Mouse (Mus musculus) lung, postnatal 10 days (tissue): ENCODE measurements around the gene Fam71f2.

Source experiments
- DNase-seq: peaks from one replicate; pipeline ENCODE4 v3.0.0; 2021

The Fam71f2 gene

DNA sequence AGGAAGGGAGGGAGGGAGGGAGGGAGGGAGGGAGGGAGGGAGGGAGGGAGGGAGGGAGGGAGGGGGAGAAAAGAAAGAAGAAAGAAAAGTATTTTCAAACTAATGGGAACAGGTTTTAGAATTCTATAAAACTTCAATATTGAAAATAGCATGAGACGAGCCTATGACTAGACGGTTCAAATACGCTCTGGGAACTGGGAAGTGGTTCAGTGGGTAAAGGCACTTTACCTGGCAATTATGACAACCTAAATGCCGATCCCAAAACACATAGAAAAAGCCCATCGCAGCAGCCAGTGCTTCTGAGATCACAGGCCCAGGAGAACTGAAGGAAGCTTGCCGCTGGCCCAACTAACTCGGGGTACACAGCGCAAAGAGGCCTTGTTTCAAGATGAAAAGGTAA, at the start of gene Fam71f2:
Fam71f2 (plus strand) TSS at position 301 of the 400 bp plus-strand sequence.
- no peak for DNase-seq

DNA sequence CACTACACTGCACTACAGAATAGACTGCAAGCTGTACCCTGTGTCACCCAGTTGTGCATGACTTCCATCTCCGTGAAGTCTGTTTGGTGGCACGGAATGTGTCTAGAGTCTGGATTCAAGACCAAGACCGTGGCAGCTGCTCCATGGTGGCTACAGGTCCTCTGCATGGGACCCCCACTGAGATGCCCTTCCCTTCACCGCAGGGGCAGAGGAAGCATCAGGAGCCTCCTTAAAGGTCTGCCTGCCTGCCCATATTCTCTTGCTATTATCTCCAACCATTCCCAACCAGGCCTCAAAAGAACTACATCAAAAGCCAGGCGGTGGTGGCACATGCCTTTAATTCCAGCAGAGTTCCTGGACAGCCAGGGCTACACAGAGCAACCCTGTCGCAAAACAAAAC, 49.0 kb upstream of the Fam71f2 start:
- no peak for DNase-seq

DNA sequence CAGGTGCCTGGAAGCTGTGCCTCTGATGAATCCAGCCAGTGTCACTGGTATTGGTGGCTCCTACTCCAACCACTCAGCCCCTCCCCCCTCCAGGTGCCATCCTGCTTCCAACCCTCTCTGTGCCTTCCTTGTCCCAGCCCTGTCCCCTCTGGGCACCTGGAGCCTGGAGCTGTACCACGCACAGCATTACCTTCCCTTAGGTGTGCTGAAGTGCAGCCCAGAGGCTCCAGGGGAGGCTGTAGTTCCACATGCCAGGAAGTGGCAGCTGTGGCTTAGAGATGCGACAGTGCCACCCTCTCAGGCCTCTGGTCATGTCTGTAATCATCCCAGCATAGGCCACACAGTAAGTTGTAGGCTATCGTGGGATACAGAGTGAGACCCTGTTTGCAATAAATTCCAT, 47.6 kb upstream of the Fam71f2 start:
- DNase-seq = no peak

DNA sequence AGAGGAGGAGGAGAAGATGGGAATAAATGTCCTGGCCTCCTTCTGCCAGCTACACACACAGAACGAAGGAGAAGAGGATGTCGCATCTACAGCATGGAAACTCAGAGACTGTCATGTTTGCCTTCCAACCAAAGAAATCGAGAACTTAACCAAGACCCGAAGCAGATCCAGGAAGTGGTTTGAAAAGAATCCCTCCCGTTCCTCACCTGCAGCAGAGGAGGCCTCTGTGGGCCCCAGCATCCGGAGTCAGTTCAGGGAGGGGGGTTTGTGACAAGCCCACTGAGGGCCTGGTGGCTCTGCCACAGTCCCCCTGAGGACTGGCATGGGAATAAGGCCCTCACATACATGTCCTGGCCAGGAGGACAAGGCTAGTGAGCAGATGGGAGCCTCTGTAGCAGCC, 47.1 kb upstream of the Fam71f2 start:
- no peak for DNase-seq

DNA sequence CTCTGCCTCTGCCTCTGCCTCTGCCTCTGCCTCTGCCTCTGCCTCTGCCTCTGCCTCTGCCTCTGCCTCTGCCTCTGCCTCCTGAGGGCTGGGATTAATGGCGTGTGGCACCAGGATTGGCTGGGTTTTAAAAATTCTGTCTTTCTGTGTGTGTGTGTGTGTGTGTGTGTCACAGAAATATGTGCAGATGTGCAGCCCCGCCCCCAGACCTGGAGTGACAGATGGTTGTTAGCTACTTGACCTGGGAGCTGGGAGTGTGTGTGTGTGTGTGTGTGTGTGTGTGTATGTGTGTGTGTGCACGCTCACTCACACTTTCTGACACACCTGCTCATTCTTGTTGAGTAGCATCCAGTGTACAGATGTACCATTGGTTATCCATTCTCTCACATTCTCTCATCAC, 45.7 kb upstream of the Fam71f2 start:
- no peak for DNase-seq

DNA sequence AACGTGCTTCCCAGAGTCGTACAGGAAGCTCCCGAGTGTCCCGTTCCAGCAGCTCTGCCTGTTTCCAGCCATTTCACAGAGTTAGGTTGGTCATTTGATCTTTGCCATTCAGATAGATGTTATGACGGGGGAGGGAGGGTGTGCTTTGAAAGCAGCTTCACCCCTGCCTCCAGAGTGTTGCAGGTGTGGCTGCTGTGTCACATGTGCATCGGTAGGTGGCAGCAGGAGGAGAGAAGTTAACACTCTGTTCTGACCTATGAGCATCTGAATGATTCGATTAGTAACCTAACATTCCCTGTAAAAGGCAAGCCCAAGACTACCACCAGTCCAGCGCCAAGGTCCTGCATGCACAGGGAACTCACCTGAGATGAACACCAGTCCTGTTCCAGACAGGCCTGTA, 45.1 kb upstream of the Fam71f2 start:
- peak; percentile 29 for DNase-seq

DNA sequence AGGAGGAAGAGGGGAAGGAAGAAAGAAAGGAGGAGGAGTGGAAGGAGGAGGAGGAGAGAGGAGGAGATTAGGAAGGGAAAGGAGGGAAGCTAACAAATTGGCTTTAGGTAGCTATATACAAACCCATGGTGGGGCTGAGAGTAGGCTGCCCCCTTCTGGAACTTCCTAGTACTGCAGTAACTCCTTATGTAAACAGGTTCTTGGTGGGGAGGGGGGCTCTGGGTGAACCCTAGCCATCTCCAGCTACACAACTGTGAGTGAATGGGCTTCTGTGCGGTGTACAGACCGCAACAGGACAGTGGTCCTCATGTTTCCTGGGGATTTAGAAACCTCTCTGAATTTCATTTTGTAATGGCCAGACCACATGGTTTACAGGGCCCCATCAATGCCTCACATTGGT, 38.6 kb upstream of the Fam71f2 start:
- peak; percentile 78 for DNase-seq

DNA sequence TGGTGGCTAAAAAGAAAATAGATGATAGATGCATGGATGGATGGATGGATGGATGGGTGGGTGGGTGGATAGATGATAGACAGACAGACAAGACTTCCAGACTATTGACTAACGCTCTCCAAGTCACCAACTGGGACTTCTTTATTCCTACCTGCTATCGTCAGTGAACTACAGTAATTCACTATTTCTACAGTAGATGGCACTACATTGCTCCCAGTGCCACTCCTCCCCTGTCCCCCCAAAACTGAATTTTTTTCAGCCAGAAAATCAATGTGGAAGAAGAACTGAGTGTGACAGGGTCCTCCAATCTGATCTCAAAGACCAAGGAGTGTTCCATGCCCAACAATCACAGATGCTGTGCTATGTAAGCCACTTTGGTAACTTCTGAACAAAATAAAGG, 37.7 kb upstream of the Fam71f2 start:
- no peak for DNase-seq

DNA sequence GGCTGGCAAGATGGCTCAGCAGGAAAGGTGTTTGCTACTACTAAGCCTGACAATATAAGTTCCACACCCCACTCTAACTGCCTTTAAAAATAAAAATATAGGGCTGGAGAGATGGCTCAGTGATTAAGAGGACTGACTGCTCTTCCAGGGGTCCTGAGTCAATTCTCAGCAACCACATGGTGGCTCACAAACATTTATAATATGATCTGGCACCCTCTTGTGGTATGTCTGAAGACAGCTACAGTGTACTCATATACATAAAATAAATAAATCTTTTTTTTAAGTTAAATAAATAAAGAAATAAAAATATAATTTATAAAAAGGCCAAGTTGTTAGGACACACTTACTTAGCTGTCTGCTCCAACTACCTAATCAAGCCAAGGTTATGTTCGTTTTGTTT, 37.1 kb upstream of the Fam71f2 start:
- no peak for DNase-seq

DNA sequence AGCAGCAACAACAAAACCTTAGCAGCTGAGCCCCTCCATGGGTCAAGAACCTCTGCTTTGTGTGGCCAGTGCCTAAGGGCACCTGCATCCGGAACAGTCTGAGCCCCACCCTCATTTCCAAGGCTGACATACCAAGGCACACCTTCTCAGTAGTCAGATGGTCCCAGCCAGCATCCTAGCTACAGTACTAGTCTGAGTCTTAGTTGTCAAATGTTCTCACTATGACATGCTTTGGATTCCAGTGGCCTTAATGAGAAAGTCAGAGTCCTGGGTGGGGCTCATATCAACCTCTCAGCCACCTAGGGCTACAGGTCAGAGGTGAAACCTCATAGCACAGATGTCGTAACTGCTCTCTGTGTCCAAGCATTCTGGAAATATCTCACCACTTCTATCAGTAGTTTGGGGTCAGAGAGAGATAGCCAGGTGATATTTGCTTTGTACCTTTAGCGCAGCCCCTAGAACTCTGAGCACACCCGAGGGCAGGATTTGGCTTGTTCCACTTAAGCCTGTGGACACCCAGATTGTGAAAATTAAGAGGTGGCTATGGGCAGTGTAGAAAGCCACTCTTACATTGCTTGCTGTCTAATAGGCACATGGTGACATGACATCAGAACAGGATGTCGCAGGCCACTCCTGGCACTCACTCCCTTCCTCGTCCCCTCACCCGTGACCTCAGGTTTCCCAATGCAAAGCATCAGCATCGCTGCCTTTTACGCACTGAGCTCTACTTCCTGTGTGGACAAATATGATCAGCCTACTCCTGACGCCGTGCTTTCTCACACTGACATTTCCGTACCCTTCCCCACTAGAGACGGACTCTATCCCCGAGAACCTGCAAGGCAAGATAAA, 33.9 kb upstream of the Fam71f2 start:
- peak; percentile 38 for DNase-seq

DNA sequence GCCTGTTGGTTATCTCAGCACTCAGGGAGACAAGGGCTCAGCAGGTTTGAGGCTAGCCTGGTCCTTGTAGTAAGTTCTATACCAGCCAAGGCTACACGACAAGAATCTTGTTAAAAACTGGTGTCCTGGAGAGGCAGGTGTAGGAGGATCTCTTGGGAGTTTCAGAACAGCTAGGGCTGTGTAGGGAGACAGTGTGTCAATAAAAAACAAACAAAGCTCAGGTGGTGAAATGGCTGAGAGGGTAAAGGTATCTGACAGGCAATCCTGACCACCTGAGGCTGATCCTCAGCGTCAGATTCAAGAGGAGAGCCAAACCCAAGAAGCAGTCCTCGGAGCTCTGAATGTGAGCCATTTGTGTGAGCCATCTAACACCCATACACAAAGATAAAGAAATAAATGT, 33.2 kb upstream of the Fam71f2 start:
- no peak for DNase-seq

DNA sequence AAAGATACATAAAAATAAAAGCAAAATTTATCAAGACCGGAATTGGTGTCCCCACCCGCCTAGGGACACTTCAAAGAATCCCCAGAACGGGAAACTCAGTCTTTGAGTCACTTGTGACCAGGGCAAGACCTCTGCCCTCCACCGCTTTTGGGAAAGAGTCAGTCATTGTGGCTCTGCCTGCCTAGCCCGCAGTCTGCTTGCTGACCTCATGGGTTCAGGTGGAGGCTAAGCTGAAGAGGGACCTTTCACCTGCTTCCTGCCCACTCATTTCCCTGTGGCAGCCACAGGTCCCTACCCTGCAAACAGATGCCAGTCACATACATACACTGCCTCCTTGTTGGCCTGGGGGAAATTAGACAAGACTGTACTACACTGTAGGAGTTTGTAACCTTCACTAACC, 32.8 kb upstream of the Fam71f2 start:
- no peak for DNase-seq

DNA sequence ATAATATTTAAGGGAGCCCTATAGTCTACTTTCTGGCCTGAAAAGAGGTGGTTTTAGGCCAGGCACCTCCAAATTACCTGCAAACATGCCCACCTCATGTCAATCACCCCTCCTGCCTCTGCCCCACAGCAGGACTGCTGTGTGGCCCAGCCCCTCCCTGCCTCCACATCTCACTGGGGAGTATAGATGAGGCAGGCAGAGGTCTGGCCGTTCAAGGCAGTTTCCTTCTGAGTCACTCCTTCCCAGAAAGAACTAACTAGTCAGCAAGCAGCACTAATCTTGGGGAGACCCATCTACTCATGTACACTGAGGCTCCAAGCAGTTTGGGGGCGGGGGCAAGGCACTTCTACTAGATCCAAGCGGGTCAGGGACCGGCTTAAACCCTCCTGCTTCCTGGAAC, 32.3 kb upstream of the Fam71f2 start:
- no peak for DNase-seq

DNA sequence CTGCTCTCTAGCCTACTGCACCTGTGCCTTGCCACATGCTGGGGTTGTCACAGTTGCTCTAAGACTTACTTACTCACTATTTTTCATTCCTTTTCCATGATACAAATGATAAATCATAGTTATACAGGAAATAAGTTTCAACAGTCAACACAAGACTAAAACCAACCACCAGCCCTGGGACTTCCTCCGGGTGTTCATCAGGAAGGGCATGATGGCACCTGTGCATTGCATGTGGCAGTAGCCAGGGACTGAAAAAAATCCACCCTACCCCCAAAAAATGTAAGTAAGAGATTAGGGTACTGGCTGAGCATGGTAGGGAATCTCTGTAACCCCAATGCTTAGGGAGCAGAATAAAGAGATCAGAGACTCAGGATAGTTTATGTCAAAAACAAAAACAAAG, 20.0 kb upstream of the Fam71f2 start:
- no peak for DNase-seq

DNA sequence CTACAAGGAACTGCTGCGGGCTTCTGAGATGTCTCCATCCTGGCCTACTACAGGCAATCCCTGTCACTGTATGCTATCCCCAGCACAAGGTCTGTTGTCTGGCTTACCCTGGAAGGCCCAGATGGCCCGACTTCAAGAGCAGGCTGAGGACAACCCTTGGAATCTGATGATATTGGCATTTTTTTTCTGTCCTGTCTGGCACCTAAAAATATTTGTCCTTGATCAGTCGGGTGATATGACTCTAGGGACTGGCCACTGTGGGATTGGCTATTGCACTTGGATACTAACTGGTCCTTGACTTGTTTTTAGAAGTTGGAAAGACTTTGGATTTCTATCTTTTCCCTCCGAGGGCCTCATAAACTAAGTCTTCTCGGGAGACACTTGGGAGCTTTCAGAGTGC, 17.6 kb upstream of the Fam71f2 start:
- no peak for DNase-seq

DNA sequence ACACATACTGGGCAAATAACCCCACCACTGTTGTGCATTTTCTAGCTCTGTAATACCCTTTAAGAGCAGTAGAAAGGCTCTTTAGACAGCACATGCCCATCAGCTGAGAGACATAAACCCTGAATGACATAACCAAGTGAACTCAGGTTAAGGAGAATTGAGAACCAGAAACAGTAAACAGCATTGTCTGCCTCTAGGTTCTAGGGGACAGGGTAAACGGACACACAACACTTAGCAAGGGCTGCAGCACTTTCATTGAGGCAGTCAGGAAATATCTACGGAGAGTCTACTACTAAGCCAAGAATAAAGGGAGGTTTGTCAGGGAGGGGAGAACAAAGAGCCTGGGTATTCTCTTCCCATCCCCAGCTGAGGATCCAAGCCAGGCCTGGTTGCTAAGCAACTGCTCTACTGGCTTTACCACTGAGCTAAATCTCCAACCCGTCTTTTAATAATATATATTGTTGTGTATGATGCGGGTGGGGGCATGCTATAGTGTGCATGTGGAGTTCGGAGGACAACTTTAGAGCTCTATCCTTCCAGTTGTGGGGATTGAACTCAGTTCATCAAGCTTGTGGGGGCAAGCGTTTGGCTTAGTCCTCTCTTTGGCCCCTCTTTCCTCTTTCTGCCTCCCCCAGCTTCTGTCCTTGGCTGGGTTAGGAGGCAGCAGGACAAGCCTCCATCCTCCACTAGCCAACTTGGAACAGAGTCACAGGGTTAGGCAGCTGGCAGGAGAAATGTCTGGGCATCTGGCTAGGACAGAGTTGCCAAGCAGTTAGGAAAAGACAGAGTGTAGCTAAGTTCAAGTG, 15.5 kb upstream of the Fam71f2 start:
- peak; percentile 61 for DNase-seq

DNA sequence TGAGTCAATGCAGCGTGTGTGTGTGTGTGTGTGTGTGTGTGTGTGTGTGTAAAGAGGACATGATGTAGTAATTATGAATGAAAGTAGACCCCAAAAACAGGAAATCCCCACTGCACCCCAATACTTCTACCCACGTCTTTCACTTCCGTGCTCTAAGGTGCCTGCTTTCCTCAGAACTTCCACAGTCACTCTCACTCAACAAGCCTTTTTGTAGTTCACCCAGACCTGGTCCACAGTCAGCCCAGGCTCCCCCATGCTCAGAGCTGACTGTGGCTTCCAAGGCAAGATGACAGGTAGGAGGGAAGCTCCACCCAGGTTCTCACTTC, 15.0 kb upstream of the Fam71f2 start:
- DNase-seq = no peak

DNA sequence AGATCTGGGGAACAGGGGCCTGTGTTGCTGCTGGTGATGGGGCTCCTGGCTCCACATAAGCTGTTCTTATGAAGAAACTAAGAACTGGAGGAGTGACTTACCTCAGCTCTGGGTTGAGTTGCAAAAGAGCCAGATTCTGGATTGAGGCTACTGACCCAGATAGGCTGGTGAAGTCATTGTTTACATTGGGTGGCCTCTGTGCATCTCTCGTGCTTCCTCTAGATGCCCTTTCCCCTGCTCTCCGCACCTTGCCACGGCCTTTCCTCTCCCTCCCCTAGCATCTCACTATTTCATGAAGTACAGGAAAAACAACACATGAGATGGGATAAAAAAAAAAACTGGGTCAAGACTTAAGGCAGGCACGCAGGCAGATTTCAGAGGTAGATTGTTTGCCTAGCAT, 12.5 kb upstream of the Fam71f2 start:
- no peak for DNase-seq

DNA sequence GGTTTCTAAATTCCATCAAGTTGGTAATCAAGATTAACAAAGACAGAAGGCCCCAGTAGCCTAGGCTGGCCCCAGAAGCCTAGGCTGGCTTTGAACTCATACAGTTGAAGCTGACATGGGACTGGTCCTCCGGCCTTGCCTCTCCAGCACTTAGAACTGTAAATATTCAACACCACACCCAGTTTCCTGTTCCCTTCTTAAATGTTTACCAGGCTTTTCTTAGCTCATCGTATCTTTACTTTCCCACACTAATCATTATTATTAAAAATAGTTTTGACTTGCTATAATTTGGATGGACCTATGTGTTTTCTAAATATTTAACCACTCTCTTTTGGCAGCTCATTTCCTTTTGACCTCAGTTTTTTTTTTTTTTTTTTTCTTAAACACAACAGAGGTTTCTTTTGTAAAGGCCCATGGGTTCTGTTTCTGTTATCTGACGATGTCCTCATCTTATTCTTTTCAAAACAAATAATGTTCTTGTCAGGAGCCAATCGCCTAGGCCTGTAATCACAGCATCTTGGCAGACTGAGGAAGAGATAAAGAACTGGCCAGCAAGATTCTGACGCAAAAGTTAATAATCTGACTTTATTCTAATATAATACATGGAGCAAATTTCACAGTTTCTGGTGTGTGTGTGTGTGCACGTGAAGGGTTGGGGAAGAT, 10.3 kb upstream of the Fam71f2 start:
- peak; percentile 47 for DNase-seq

DNA sequence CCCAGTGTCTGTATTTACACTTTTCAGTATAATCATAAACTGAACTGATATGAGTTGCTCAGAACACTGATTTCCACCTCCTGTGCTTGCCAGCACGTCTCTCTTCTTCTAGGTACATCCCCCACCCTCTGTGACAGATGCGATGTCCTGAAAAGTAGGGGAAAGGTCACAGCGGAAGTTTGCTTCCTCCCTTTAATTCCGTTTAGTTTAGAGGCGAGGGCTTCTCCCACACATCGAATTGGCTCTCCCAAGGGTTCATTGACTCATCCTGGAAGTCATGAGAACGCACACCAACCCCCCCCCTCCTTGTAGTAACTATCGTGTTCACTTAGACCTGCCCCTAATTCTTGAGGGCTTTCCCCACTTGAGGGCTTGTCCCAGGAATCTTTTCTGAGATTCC, 8.4 kb upstream of the Fam71f2 start:
- DNase-seq = peak; percentile 74

DNA sequence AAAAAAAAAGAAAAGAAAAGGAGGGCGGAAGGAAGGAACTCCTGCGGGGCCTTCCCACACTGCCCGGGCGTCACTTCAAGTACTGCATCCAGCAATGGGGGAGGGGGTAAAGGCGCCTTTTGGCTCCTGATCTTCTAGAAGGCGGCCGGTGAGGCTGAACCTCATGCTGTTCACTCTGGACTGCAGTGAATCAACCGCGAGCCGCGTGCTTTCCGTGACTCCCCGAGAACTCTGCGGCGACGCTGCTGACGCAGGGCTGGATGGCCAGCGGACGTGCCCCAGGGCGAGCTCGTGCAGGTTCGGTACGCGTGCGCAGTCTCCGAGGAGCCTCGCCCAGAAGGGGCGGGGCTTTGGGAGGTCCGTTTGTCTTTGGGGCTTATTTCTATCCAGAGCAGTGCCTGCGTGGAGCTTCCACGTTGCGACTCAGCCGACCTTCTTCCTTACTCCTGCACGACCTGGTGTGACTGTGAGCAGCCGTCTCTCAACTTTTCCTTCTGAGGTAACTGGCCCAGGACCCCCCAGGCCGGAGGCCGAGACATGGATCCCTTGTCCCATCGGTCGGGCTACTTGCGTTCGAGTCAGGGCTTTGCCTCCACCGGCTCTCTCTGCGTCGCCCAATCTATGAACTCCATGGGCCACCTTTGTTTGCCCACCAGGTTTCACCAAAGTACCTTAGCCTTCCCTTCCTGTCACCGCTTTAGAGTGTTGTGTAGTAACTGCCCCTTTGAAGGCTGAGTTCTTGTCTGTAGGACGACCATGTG, 6.9 kb upstream of the Fam71f2 start, which contains the start of gene Hilpda:
Hilpda (plus strand) TSS at position 177 of the 761 bp plus-strand sequence.
- DNase-seq = peak; percentile 95

DNA sequence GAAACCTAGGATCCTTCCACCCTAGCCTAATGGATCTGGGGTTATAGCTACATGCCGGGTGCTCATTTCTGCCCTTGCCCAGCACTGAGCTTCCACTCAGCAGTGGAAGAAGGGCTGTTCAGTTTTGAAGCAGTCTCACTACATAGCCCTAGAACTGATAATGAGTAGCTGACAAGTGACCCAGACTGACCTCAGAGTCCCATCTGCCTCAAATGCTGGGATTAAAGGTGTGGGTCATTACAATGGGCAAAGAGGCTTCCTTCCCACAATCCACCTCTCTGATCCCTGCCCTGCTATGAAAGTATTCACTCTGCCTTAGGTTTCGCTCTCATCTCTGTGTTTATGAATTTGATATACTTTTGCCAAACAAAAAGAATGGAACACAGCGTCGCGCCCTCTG, 2.6 kb upstream of the Fam71f2 start:
- no peak for DNase-seq
